Mouse (Mus musculus): ENCODE measurements around the gene Apol7a.

Apol7a gene

DNA sequence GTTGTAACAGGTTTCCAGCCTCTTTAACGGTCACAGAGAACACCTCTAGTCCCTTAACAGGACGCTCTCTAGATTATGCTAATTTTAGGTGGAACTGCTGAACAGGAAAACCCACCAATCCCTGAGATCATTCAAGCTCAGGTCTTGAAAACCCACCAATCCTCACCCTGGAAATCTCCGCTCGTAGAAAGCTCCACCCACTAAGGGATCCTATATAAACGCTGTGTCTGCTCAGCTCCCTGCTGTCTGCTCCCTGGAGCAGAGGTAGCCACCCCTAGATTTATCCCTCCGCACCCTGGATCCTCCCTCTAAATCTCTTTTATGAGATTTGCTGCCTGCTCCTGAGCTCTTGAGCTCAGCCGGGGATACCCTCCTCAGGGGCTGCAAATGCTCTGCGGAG lies 28.3 kb downstream of the Apol7a start:
- no peak for DNase-seq (ENCODE audit: low spot score)

DNA sequence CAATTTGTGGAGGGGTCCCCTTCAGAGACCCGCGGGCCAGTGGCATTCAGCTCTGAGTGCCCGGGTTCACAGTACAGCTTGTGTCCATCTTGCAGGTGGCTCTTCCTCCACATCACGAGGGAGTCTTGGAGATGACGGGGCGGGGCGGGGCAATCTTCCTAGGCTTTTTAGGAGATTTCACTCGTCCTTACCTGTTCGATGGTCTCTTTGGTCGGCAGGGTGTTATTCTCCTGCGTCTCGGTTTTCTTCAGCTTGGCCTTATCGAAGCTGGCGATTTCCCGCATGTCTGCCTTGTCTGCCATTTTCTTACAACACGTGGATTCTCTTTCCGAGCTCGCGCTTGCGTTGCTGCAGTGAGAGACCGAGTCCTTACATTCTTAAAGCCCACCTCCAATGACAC lies 28.9 kb downstream of the Apol7a start:
- DNase-seq (ENCODE audit: low spot score), result no peak

DNA sequence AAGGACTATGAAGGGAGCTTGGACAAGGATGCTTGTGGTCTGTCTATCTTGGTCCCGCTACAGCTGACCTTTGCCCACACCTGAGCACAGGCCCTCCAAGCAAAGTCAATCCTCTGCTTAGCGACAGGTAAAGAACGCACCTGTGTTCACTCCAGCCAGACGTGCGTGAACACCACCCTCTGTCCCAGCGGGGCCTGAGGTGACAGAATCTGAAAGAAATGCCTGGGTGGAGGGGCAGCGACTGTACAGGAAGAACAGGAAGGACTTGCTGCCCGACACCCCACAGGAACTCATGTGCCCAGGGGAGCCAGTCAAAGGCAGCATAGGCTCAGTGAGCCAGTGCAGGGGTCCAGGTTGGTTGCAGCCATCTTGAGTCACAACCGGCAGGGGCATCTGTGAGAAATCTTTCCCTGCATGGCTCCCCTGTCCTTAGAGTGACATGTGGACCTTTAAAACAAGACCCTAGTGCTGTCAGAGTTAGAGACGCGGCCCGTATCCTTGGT lies 30.0 kb downstream of the Apol7a start:
- no peak for DNase-seq (ENCODE audit: low spot score)

DNA sequence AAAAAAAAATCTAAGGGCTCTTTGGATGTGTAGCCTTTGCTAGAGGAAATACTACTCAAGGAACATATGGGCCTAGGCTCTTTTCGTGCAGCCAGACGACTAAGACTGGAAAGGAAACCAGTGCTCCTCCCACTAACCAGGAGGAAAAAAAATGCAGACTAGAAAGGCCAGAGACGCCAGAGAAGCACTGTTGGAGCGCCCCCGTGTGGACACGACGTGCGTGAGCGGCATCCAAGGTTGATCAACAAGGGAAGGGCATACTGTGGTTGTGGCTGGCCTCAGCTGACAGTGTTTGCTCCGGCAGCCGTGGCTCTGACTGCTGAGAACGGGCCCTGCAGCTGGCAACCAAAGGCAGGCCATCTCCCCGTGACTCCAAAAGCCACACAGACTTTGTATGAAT lies 30.8 kb downstream of the Apol7a start:
- DNase-seq (ENCODE audit: low spot score), result peak; percentile 90

DNA sequence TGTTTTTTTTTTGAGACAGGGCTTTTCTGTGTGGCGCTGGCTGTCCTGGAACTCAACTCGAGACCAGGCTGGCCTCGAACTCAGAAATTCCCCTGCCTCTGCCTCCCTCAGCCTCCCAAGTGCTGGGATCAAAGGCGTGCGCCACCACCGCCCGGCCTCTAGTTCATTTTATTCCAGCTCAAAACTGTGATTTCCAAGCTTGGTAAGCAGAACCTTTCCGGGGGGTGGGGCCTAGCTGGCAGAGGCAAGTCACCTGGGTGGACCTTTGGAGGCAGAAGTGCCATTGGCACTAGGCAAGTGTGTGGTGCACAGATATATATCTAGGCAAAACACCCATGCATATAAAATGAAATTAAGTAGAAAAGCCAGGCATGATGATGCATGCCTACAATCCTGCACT lies 31.4 kb downstream of the Apol7a start:
- no peak for DNase-seq (ENCODE audit: low spot score)

DNA sequence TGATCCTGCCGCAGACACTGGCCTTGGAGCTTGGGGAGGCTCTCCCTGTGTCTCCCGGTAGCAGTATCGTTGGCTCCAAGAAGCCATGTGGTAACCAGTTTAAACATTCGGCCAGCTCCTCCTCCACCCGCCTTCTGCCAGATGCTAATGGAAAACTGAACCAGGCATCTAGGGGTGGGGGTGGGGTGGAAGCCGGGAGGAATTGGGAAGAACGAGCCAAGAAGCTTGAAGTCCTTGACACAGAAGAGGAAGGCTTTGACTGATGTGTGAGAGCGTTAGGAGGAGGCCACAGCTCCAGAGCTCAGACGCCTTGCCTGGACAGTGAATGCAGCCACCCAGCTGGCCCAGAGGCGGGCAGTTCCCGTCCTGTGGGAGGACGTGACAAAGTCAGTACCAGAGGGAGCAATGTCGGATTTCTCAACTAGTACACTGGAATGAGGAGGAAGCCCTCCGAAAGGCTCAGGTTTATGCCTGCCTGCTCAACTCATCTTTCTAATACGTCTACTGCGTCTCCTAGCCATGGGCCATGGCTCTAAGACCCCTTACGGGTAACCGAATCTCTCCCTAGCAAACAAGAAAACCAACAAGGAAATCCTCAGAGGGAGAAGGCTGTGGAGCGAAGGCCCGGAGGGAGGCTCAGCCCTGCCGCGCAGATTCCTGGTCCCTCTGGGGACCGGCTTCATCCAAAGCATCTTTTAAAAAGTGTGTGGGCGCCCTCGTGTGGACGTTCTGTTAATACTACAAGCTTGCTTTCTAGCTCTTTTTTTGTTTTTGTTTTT lies 32.0 kb downstream of the Apol7a start:
- DNase-seq (ENCODE audit: low spot score), result peak; percentile 45

DNA sequence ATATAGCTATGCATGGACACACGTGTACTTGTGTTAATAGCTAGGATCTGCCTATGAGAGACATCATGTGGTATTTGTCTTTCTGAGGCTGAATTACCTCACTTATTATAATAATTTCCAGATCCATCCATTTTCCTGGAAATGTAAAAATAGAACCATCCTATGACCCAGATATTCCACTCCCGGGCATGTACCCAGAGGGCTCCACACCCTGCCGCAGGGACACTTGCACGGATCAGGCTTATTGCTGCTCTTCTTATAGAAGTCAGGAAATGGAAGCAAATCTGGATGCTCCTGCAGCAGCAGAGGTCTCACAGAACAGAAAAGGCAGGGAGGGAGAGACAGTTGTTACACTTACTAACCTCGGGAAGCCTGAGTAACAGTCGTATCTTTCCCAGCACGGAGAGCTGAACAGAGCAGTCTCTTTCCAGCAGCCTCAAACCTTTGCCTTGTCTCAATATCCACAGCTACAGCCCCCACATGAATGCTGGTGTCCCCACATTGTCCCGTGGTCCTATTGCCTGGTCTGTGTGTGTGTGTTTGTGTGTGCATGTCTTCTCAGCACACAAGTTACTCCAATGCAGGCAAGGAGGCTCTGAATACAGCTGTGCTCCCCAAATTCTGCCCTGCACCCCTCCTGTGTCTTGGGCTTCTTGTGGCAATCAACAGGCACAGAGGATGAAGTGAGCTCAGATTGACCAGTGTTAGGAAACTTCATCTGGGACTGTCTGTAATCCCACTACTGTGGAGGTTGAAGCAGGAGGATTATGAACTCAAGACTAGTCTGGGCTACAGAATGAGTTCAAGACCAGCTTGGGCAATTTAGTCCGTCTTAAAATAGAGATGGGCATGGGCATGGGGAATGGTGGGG lies 33.0 kb downstream of the Apol7a start:
- DNase-seq (ENCODE audit: low spot score), result no peak

DNA sequence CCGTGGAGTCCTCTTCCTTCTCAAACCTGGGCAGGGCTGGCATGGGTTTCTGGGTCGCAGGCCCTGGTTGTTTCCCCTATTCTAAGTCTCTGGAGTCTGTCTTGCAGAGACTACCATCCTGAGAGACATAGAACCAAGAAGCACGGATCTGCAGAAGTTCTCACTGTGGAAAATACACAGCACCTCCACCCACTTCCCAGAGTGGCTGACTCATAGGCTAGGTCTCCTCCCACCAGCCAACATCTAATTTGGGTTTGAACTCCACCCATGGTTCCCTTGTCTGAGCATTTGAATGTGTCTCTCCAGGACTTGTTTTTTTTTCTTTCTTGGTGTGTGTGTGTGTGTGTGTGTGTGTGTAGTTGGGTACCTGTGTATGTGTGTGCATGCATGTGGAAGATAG lies 34.9 kb downstream of the Apol7a start:
- no peak for DNase-seq (ENCODE audit: low spot score)

DNA sequence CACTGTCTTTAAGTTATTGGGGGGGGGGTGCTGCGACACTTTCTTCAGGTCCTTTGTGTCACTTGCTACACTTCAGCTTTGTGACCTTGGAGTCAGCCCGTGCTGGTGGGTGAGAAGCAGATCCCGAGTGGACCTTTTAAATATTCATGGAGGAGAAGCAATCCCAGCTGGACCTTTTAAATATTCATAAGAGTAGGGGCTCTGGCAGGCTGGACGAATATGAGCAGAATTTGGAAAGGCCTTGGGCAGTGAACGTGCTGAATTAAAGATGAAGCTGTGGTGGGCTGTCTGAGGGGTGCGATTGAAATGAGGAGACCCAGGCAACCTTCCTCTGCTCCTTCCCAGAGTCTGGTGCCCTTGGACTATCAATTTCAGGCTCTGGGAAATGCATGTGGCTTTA lies 35.3 kb downstream of the Apol7a start:
- no peak for DNase-seq (ENCODE audit: low spot score)

DNA sequence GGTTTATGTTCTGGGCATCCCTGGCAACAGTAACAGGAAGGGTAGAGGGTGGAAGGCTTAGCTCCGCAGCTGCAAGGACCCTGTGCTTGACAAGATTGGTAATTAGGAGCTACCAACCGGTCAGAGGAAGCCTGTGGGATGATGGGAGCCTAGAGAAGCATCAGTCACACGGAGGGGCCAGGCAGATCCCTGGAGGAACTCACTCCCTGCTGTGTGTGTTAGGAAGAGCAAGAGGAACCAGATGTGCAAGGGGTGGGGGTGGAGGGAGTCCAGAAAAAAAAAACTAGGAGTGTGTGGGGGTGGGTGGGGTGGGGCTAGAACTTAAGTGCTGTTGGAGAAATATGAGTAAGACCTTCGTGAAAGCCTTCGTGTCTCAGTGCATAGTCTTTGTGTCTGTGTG lies 36.0 kb downstream of the Apol7a start:
- no peak for DNase-seq (ENCODE audit: low spot score)

DNA sequence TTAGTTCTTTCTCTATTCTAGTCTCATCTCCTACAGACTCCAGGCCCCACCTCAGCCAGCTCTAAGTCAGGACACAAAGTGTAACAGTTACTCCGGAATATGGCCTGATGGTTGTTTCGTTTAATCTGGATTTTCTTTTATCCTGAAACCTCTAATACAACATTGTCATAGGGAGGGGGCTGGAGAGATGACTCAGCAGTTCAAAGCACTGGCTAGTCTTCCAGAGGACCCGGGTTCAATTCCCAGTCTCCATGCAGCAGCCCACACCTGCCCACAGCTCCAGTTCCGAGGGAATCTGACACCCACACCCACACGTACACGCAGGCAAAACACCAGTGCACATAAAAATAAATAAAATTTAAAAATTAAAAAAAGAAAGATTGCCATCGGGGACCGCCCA lies 39.0 kb downstream of the Apol7a start:
- DNase-seq (ENCODE audit: low spot score), result no peak

DNA sequence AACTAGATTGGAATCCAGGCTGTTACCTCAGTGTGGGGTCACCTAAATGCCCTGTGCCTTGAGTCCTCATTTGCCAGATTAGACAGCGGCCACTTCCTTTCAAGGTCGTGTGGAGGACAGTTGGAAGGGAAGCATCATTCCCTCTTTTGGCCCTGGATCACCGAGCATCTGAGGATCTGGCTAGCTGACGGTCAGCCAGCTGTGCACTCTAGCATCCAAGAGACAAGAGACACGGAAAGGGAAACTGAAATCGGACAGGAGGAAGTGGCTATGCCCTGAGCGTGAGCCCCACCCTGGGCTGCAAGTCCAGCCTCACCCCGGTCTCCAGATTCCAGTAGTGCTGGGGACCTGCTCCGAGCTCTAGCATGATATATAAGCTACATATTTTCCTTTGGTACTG lies 39.4 kb downstream of the Apol7a start:
- DNase-seq (ENCODE audit: low spot score), result no peak

DNA sequence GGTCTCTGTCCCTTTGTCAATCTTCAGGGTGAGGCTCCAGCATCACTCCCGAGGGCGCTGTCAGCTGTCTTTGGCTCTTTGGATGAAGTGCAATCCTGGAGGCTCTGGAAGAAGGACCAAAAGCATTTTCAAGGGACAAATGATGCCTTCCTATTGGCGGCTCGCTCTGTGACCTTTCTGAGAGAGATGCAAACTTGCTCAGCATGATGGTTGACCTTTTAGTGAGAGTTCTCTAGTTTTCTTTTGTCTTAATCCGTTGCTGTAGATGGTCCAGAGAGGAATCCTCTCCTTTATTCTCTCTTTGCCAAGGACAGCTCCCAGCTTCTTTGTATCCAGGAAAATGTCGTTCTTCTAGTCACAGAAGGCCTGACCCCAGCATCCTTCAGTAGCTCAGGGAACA lies 39.8 kb downstream of the Apol7a start:
- DNase-seq (ENCODE audit: low spot score), result no peak

DNA sequence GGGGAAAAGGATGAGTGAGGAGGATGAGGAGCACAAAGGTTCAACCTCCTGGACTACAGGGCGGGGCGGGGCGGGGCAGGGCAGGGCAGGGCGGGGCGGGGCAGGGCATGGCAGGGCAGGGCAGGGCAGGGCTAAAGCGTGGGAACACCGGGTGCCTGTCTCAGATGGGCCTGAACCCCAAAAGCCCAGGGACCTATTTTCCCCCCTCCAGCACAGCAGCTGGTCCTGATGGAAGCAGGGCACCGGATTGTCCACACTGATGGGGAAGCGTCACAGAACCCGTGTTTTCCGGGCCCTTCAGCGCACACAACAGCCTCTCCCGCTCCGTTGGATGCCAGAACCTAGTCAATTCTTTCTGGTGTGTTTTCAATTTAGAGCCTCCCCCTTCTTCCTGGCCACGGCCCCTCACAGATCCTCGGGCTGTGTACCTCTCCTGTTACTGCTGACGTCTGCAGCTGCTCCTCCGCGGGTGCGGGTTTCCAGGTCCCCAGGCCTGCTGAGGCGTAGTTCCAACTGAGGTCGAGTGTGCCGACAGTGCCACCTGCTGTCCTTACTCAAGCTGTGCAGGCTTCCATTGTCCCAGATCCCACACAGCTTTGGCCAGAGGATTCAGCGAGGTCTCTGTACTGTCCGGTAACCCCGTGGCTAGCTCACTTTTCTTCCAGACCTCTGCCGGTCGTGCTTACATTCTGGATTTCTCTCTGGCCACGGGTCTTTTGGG lies 40.4 kb downstream of the Apol7a start:
- peak; percentile 67 for DNase-seq (ENCODE audit: low spot score)

DNA sequence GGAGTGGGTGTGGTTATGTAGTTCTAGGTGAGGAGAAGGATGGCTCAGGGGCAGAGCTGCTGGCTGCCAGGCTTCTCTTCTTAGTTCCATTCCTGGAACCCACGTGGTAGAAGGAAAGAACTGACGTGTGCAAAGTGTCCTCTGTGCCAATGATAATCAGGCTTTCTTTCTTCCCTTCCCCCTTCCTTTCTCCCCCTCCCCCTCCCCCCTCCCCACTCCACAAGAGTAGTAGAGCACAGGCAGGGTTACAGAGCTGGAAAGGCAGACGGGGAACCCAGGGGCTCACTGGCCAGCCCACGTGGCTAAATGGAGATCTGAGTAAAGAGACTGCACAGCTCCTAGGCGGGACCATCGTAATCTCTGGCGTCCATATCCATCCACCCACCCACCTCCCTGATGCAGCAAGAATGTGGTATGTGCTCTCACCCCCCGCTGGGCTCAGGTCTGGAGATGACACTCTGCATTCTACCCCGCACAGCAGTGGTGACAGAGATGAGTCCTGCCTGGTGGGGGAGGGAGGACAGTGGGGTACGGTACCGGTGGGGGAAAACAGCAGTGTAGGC lies 42.6 kb downstream of the Apol7a start:
- DNase-seq (ENCODE audit: low spot score), result no peak

DNA sequence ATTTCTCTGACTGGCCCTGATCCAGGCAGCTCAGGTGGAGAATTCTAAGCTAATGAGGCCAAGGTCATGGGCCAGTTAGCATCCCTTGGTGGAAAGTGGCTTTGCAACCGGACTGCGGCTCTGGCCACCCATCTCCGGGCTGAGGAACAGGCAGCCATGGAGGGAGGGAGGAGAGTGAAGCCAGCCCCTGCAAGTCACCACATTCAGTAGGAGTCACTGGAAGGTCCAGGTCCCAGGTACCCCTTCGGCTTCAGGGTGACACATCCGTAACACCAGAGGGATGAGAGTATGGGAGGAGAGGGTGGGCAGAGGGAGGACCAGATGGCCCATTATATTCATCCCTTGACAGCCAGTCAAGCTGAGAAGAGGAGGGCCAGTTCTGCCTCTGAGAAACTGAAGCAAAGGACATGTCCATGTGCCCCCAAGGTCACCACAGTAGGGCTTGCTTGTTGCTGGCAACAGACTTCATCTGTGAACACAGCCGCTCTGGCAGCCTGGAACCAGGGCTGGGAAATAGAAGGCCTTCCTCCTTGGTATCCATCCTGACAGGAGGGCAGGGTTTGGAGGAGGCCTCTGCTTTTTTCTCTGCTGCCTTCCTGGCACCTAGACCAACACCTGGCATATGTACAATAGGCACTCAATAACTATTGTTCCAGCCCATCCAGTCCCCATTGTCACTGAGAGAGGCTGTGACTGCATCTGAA lies 43.9 kb downstream of the Apol7a start:
- DNase-seq (ENCODE audit: low spot score), result no peak

DNA sequence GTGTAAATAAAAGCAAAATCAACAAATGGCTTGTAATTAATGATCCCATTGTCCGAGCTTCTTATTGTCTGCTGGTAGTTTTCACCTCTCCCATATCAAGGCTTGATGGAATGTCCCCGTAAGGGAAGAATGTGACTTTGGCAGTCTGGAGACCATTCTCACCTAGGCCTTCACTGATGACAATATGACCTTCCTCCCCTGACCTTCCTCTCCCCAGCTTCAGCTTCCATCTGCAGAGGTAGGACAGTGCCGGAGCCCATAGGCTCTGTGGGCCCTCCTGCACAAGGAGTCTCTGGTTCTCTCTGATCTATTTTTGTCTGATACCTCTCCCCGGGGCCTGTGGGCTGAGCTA lies 44.4 kb downstream of the Apol7a start:
- DNase-seq (ENCODE audit: low spot score), result no peak

DNA sequence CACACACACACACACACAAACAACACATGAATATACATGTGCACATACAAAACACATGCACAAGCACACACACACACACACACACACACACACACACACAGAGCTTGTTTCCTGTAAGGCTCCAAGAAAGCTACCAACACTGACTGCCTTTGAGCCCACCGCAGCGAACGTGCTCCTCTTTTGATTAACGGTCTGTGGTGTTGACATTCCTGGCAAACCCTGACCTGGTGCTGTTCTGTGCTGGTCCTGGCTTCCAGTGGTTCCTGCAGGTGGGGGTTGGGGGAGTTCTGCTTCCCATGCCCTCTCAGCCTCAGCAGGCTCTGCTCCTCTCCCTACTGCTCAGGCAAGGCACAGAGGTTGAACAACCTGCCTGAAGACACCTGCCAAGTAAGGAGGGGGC lies 45.1 kb downstream of the Apol7a start:
- DNase-seq (ENCODE audit: low spot score), result no peak

DNA sequence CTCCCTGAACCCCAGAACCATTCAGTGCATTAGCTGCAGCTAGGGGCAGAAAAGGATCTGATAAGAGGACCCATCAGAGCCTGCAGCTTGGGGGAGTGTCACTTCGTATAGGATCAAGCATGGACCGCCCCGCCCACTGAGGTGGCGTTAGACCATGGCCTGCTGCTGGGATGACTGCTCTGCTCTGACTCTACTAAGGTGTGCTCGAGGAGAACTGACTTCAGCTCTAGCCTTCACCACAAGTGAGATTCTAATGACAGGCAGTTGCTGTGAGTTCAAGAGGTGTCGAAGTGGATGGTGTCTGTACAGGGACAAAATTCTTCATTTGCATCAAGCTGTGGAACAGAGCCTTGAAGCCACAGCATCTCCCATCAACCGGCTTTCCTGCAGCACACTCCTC lies 46.0 kb downstream of the Apol7a start:
- DNase-seq (ENCODE audit: low spot score), result no peak

DNA sequence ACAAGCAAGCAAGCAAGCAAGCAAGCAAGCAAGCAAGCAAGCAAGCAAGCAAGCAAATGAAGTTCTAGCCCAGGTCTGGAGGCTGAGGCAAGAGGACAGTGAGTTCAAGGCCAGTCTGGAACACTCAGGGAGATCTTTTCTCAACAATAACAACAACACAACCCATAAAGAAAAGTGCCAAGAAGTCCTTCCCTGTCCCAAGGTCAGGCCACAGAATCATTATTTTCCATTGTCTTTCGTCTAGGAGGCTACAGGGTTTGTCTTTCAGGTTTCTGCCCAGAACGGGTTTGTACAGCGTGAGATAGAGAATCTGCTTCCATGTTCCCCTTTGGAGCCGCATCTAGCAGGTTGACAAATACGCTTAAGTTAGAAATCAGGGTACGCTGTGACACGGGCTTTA lies 48.8 kb downstream of the Apol7a start:
- no peak for DNase-seq (ENCODE audit: low spot score)

DNA sequence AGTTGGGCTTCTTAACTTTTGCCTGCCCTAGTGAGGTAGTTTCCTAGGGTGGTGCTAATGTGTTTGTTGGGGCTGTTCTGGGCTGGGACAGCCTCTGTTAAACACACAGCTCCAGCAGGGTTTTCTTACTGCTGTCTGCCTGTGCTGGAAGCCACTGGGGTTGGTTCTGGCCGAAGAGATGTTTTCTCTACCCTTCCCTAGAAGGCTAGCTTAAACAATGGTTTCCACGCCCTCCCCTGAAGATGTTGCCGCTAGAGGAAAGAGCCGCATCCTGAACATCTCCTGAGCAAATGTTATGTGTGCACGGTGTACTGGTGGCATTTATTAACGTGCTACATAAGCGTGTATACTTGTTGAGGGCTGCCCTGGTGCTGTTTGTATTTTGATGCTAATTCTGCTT lies 50.8 kb downstream of the Apol7a start:
- DNase-seq (ENCODE audit: low spot score), result no peak
